Mouse (Mus musculus): ENCODE measurements around the gene Cfl2. TPM values are rescaled to one million over a fixed set of nuclear protein-coding genes. Genes with fewer than 3 reads are reported as not detected.

Cfl2 gene
- polyA plus RNA-seq, 1 experiment from 2014 or later, result 219 TPM

DNA sequence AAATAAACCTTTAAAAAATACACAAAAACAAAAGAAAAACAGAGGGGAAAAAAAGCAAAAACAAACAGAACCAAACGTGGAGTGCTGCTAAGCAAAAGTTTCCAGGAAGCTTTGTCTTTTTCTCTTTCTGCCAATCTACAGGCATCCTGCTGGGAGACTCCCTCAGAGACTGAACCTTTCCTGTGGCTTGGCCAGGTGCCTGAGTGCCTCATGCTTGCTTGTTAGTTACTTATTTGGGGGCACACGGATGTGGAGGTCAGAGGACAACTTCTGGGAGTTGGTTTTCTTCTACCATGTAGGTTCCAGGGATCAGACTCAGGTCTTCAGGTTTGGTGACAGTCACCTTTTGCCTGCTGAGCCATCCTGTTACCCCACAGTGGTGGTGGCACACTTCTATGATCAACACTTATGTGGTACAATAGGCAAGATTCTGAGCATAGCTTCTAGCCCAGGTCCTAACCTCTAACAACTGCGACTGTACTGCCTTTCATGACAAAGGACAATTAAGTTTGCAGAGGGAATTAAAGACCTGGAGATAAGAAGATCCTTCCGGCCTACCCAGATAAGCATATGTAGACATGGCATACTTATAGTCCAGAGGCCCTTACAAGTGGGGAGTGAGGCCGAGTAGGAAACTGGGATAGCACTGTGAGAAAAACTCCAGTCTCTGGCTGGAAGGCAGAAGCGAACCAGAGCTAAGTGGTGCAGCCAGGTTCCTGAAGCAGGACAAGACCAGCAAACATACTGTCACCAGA lies 43.3 kb downstream of the Cfl2 start:
- 74% methylated on average over 6 of the region's 6 CpGs for WGBS
- no peaks in the 10 kb centered on the region for H3K27me3 ChIP-seq (ENCODE audit: control insufficient read depth, insufficient read depth, low read length)
- H3K27ac ChIP-seq (ENCODE audit: low read depth, low read length), result no peak overlapping the region
- H3K9ac ChIP-seq (ENCODE audit: low read depth, low read length), result no peak overlapping the region
- no peaks in the 10 kb centered on the region for H3K36me3 ChIP-seq (ENCODE audit: control insufficient read depth, insufficient read depth, low read length)
- no peaks in the 10 kb centered on the region for H3K4me1 ChIP-seq (ENCODE audit: control insufficient read depth, insufficient read depth, low read length)
- no peak overlapping the region for H3K4me2 ChIP-seq (replicated peaks; ENCODE audit: low read depth, low read length)
- no peak overlapping the region for H3K4me3 ChIP-seq (ENCODE audit: low read length)
- no peaks in the 10 kb centered on the region for H3K9me3 ChIP-seq (ENCODE audit: control insufficient read depth, low read length)
- no peak for ATAC-seq (ENCODE audit: low FRiP score, low TSS enrichment)

DNA sequence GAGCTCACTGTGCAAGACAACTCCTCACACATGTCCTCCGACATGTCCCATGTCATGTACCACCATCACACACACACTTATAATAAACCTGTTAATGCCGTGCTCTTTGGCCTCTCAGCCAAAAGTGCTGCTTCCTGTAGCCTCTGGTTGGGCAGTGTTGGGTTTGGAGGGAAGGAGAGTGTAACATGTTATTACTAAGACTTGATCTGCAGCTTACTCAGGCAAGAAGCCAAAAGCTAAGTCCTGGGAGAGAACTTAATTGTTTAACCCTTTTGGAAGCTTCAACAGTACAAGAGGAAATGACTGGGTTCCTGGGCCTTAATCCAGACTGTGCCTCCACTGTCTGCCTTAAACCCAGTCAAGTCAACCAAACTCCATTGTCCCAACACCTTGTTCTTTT lies 52.5 kb downstream of the Cfl2 start:
- Histone ChIP-seq H3K27ac (ENCODE audit: low read depth, low read length) (no peak overlapping the region), H3K27me3 (ENCODE audit: control insufficient read depth, insufficient read depth, low read length) (no peaks in the 10 kb centered on the region), H3K4me2 (replicated peaks; ENCODE audit: low read depth, low read length) (no peak overlapping the region), H3K4me1 (ENCODE audit: control insufficient read depth, insufficient read depth, low read length) (no peaks in the 10 kb centered on the region), H3K9me3 (ENCODE audit: control insufficient read depth, low read length) (no peaks in the 10 kb centered on the region), H3K9ac (ENCODE audit: low read depth, low read length) (no peak overlapping the region), H3K4me3 (ENCODE audit: low read length) (no peak overlapping the region), H3K36me3 (ENCODE audit: control insufficient read depth, insufficient read depth, low read length) (no peaks in the 10 kb centered on the region)
- 76% methylated on average over 2 of the region's 2 CpGs for WGBS
- ATAC-seq (ENCODE audit: low FRiP score, low TSS enrichment), result no peak

Other genes starting within 250 kb of the Cfl2 start
- 224 and 255 TPM in 2 replicates for gene Sptssa, start 206.3 kb downstream of the Cfl2 start, polyA plus RNA-seq (2014; fragmentation: Nextera tagmentation; extraction: Ambion mirVana)
- 59.9 and 80.3 TPM in 2 replicates for gene Eapp, start 167.0 kb downstream of the Cfl2 start, polyA plus RNA-seq (2014; fragmentation: Nextera tagmentation; extraction: Ambion mirVana)
- gene Snx6, start 67.2 kb downstream of the Cfl2 start, polyA plus RNA-seq (2014; fragmentation: Nextera tagmentation; extraction: Ambion mirVana), result 199 and 235 TPM in 2 replicates
- gene Gm20403, start 123.7 kb upstream of the Cfl2 start, polyA plus RNA-seq (2014; fragmentation: Nextera tagmentation; extraction: Ambion mirVana), result not detected in 2 replicates
- gene Baz1a, start 151.5 kb upstream of the Cfl2 start, polyA plus RNA-seq (2014; fragmentation: Nextera tagmentation; extraction: Ambion mirVana), result 25.2 and 29.0 TPM in 2 replicates
- gene 2700097O09Rik, start 217.2 kb upstream of the Cfl2 start, polyA plus RNA-seq (2014; fragmentation: Nextera tagmentation; extraction: Ambion mirVana), result 40.9 and 47.2 TPM in 2 replicates
- gene Srp54a, start 217.4 kb upstream of the Cfl2 start, polyA plus RNA-seq (2014; fragmentation: Nextera tagmentation; extraction: Ambion mirVana), result 141 and 167 TPM in 2 replicates